Mouse (Mus musculus): ENCODE data around the gene Flnc.

DNA sequence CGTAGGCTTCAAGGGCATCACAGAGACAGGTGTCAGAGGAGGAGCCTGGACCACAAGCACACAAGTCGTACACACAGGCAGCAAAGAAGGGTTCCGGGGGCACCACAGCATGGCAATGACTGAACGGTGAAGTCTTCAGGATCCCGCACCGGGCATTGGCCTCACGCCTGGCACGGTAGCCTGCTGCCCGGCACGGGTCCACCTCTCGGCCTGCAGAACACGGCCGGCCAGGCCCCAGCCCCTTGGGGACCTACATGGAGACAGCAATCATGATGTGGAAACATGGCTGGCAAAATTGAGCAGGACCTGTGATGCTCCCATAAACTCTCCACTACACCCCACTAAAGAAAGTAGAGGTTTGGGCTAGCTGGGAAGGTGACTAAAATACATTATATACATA, 49.6 kb downstream of the Flnc start:
- no peak for TF ChIP-seq POLR2A (IDR thresholded peaks at IDR 0.05; ENCODE audit: borderline replicate concordance, extremely low read depth, low read depth, low read length)
- TF ChIP-seq CTCF (IDR thresholded peaks at IDR 0.05; ENCODE audit: insufficient read depth, low read length), result no peak
